Mouse (Mus musculus) liver, adult 2 months (tissue): ENCODE measurements at regions not wholly inside any gene's neighbourhood (a gene's known extent, or its start where the extent isn't known, plus 50 kb on each side); places are given as distances from the start of the nearest gene placed in this dataset.

Source experiments
- CTCF ChIP-seq: fragments of 200-500 bp; IDR thresholded peaks from 2 replicates; pipeline ENCODE4 v1.5.1; 2011; ENCODE audit warnings: low read depth, low read length, control low read depth
- POLR2A ChIP-seq: fragments of 200-500 bp; IDR thresholded peaks from 2 replicates; pipeline ENCODE4 v1.6.1; 2011; ENCODE audit warnings: low read length, control low read depth; ENCODE audit not compliant: insufficient read depth; ENCODE audit errors: extremely low read depth

DNA sequence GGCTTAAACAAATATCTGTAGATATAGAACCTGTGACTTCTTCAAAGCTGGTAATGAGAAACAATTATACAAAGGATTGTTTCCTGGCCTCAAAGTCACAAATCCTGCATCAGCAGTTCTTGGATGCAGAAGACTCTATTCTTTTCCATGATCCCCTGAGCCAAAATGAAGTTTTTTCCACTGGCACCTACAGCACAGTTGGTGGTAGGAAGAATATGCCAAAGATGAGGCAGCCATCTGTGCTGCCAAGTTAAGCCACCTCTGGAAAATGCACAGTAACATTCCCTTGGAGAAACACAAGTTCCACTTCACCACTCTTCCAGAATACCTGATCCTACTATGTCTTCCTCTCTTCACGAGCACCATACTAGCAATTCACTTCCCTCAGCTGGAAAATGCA, 510.2 kb upstream of the B3galt2 start:
- TF ChIP-seq CTCF (no peak), POLR2A (no peak)
